Mouse (Mus musculus) heart, embryonic 11.5 days (tissue): ENCODE measurements around the gene Spo11. TPM values are rescaled to one million over a fixed set of nuclear protein-coding genes. Genes with fewer than 3 reads are reported as not detected.

ENCODE experiments used
- ATAC-seq: fragments of 200-750 bp; cut with Nextera tagmentation; replicated peaks from 2 replicates; pipeline ENCODE4 v1.8.0; 2017; ENCODE audit warnings: moderate library complexity; ENCODE audit not compliant: insufficient number of reproducible peaks, low FRiP score, low TSS enrichment
- H3K27ac ChIP-seq: fragments of 300-500 bp; sonication (generic); 2 replicates; pipeline ENCODE4 v1.5.1; 2014; ENCODE audit warnings: mild to moderate bottlenecking, low read depth, low read length
- H3K27me3 ChIP-seq: fragments of 300-500 bp; sonication (generic); 2 replicates; pipeline ENCODE4 v1.6.1; 2014; ENCODE audit warnings: mild to moderate bottlenecking, low read length, mixed read lengths; ENCODE audit not compliant: control insufficient read depth, insufficient read depth
- H3K36me3 ChIP-seq: fragments of 300-500 bp; sonication (generic); 2 replicates; pipeline ENCODE4 v1.6.1; 2014; ENCODE audit warnings: mild to moderate bottlenecking, low read length, moderate library complexity, mixed read lengths; ENCODE audit not compliant: control insufficient read depth, insufficient read depth
- H3K4me1 ChIP-seq: fragments of 300-500 bp; sonication (generic); 2 replicates; pipeline ENCODE4 v1.6.1; 2014; ENCODE audit warnings: low read length; ENCODE audit not compliant: control insufficient read depth, insufficient read depth
- H3K4me2 ChIP-seq: fragments of 300-500 bp; sonication (generic); 2 replicates; pipeline ENCODE4 v1.6.1; 2014; ENCODE audit warnings: mild to moderate bottlenecking, moderate library complexity
- H3K4me3 ChIP-seq: fragments of 300-500 bp; sonication (generic); 2 replicates; pipeline ENCODE4 v1.5.1; 2014; ENCODE audit warnings: low read depth, low read length
- H3K9ac ChIP-seq: fragments of 300-500 bp; sonication (generic); 2 replicates; pipeline ENCODE4 v1.6.1; 2014; ENCODE audit warnings: mild to moderate bottlenecking, low read depth, low read length, moderate library complexity
- H3K9me3 ChIP-seq: fragments of 300-500 bp; sonication (generic); replicated peaks from 2 replicates; pipeline ENCODE4 v1.6.1; 2016; ENCODE audit warnings: low read length; ENCODE audit not compliant: control insufficient read depth
- WGBS: fragments of 180-500 bp; shearing (Covaris S2); extraction: QIAGEN DNeasy Blood & Tissue Kit; methylation state at CpG from one replicate; pipeline ENCODE4 v1.1.7; 2014; ENCODE audit not compliant: insufficient replicate concordance; 5-methylcytosine and 5-hydroxymethylcytosine counted together
- polyA plus RNA-seq: library from polyadenylated mRNA; unstranded; fragments of >200 nt; fragmentation: Nextera tagmentation; extraction: Ambion mirVana; gene quantifications from 2 replicates; pipeline ENCODE4 v1.2.1, GENCODE M21; 2014

Spo11 gene
- polyA plus RNA-seq, 1 experiment from 2014 or later, result 0.19 TPM

DNA sequence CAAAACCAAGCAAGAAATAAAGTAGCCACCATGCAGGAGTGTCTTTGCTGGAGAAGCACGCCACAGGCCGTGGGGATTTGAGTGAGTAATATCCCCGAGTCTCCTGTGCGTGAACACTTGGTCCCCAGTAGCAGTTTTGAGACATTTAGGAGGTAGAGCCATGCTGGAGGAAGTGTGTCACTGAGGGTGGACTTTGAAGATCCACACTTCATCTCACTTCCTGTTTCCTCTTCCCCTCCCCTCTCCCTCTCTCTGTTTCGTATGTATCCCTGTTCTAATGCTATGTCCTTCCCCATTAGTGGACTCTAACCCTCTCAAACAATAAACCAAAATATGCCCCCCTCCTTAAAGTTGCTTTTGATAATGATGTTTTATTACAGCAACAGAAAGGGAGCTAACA, 11.0 kb upstream of the Spo11 start:
- WGBS, result 76% methylated on average over 5 of the region's 5 CpGs

DNA sequence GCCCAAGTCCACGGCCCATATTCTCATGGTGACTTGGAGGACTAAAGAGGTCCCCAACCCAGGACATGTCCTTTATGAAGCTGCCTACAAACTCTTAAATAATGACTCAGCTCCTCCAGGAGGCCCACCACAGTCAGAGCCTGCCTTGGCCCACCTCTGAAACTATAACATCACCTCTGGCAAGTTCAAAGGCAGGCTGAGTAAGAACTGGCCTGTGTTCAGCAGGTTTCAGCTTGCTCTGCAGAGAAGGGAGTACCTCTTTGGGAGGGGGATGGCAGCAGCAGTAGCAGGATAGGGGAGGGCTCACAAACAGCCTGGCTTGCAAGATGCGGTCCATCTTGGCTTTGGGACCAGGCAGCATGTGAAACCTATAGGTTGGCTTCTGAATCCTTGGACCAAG, 5.6 kb upstream of the Spo11 start:
- no peaks in the 10 kb centered on the region for H3K36me3 ChIP-seq
- H3K27ac ChIP-seq, result no peak overlapping the region
- no peaks in the 10 kb centered on the region for H3K9me3 ChIP-seq
- 92% methylated on average over 2 of the region's 2 CpGs for WGBS
- H3K9ac ChIP-seq, result no peak overlapping the region
- no peak for ATAC-seq
- H3K4me3 ChIP-seq, result no peak overlapping the region
- H3K4me2 ChIP-seq, result no peak overlapping the region
- peaks cover 4% of the 10 kb centered on the region; the same call in 1 of the 2 replicates for H3K4me1 ChIP-seq
- no peaks in the 10 kb centered on the region for H3K27me3 ChIP-seq

More for the DNA sequence above, 11.0 kb upstream of the Spo11 start:
- H3K9me3 ChIP-seq, result no peaks in the 10 kb centered on the region
- no peak overlapping the region for H3K27ac ChIP-seq
- H3K9ac ChIP-seq, result no peak overlapping the region
- no peak overlapping the region for H3K4me2 ChIP-seq
- peaks cover 4% of the 10 kb centered on the region; the same call in 1 of the 2 replicates for H3K4me1 ChIP-seq
- H3K4me3 ChIP-seq, result no peak overlapping the region
- no peaks in the 10 kb centered on the region for H3K27me3 ChIP-seq
- no peaks in the 10 kb centered on the region for H3K36me3 ChIP-seq
- ATAC-seq, result no peak

DNA sequence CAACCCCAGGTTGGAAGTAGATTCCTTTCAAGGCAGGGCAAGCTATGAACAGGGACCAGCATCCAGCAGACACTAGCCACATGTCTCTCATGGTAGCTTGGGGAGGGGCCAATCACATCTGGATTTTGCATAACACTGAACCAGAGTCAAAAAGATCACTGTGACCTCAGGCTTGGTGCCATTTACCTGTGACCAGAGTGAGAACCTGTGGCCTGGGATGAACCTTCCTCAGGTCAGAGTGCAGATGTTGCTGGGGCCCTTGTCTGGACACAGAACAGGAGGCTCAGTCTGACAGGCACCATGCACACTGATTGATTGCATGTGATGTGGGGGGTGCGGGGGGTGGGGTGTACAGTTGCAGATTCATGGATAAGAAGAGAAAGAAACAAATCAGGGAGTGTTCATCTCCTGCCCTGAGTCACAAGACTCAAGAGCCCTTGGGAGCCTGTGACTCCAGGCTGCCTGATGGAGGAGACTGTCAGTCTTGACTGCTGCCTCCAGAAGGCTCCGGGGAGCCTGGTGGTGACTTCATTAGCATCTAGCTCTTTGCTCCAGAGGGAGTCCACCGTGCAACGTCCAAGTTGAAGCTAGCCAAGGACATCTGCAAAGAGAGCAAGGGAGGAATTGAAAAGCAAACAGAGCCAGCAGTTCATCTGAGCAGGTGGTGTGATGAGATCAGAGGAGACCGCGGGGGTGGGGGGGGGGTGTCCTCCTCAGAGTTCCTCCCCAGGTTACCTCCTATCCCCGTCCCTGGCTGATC, 3.5 kb upstream of the Spo11 start:
- no peak for ATAC-seq
- H3K4me2 ChIP-seq, result no peak overlapping the region
- no peak overlapping the region for H3K4me3 ChIP-seq
- no peak overlapping the region for H3K27ac ChIP-seq
- no peaks in the 10 kb centered on the region for H3K9me3 ChIP-seq
- peaks cover 16% of the 10 kb centered on the region for H3K4me1 ChIP-seq
- WGBS, result 19% methylated on average over 7 of the region's 7 CpGs
- H3K36me3 ChIP-seq, result no peaks in the 10 kb centered on the region
- H3K27me3 ChIP-seq, result no peaks in the 10 kb centered on the region
- no peak overlapping the region for H3K9ac ChIP-seq

DNA sequence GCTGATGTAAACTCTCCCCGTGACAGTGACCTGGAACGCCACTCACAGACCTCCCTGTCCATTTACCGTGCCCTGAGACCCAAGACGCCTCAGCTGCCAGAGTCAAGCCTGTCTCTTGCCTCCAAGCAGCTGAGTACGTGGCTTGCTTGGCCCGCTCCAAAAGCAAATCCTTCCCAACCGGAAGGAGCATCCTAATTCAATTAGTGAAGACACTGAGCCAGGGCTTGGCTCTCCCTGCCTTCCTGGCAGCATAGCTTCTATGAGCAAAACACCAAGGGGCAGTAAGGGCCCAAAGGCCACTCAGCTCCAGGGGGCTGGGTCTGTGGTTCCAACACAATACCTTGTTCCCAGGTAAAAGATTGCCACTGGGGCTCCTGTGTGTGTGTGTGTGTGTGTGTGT, 2.8 kb upstream of the Spo11 start:
- H3K9ac ChIP-seq, result no peak overlapping the region
- H3K36me3 ChIP-seq, result no peaks in the 10 kb centered on the region
- no peak overlapping the region for H3K27ac ChIP-seq
- no peaks in the 10 kb centered on the region for H3K9me3 ChIP-seq
- H3K4me2 ChIP-seq, result no peak overlapping the region
- peaks cover 16% of the 10 kb centered on the region for H3K4me1 ChIP-seq
- no peaks in the 10 kb centered on the region for H3K27me3 ChIP-seq
- H3K4me3 ChIP-seq, result no peak overlapping the region
- ATAC-seq, result no peak; the same call in 1 of the 2 replicates
- 41% methylated on average over 7 of the region's 7 CpGs for WGBS

DNA sequence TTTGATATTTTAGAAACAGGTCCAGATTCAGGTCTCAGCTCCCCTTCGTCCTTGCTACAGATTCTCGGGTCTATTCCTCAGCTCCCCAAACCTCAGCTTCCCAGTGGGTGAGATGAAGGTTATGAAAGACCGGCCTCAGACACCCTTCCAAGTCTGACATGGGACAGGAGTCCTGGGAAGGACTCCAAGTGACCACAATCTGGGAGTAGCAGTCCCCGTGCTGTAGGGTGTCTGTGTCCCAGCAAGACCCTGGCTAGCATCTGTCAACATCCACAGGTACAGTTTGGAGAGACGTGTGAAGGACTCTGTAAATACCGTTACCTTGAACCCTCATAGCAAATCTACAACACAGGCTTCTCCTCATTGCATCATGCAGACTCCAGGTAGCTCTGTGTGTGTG, 2.3 kb upstream of the Spo11 start:
- Histone ChIP-seq H3K9me3 (no peaks in the 10 kb centered on the region), H3K36me3 (no peaks in the 10 kb centered on the region), H3K4me3 (no peak overlapping the region), H3K4me2 (no peak overlapping the region), H3K9ac (no peak overlapping the region), H3K27me3 (no peaks in the 10 kb centered on the region), H3K27ac (no peak overlapping the region), H3K4me1 (peaks cover 16% of the 10 kb centered on the region)
- WGBS, result 66% methylated on average over 6 of the region's 6 CpGs
- ATAC-seq, result no peak

DNA sequence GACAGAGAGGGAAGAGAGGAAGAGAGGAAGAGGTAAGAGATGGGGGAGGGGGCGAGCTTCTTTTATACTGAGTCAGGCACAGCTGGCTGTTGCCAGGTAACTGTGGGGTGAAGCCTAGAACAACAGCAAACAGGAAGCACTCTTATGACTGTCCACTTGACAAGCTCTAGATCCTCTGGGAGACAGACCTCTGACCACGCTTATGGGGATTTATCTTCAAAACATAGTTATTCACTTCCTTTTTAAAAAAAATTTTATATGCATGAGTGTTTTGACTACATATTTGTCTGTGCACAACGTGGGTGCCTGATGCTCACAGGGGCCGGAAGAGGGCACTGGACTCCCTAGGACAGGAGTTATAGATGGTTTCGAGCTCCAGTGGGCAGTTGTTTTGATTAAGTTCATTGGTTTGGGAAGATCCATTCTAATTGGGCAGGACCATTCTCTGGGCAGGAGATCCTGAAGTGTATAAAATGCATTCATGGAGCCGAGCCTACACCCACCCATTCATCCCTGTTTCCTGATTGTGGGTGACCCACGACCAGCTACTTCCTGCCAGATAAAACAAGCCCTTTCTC, 750 bp upstream of the Spo11 start:
- 22% methylated on average over 7 of the region's 7 CpGs for WGBS
- H3K27me3 ChIP-seq, result no peaks in the 10 kb centered on the region
- H3K4me3 ChIP-seq, result no peak overlapping the region
- peaks cover 16% of the 10 kb centered on the region for H3K4me1 ChIP-seq
- H3K9ac ChIP-seq, result 0 out of 2 replicates have a peak overlapping the region, but pooled peaks have one; percentile 49
- H3K36me3 ChIP-seq, result no peaks in the 10 kb centered on the region
- H3K9me3 ChIP-seq, result no peaks in the 10 kb centered on the region
- ATAC-seq, result 0 out of 2 replicates have a peak, but pooled peaks have one; percentile 3
- H3K4me2 ChIP-seq, result peak overlapping the region; percentile 52
- no peak overlapping the region for H3K27ac ChIP-seq

DNA sequence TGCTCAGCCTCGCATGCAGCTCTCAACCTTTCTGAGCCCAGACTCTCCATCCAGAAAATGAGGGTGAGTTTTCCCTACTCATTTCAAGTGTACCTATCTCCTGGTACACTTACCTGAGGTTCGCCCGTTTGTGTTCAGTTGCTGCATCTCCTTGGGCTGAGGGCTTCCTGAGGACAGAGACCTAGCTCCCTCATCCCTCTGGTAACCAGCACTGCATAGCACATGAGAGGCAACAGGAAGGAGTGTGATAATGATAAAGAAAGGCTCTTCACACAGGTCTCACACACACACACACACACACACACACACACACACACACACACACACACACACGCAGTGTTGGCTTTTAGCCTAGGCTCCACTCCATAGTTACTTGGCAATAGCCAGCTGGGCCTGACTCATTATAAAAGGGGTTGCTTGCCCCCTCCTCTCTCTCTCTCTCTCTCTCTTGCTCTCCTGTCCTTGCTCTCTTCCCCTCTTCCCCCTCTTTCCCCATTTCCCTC, 682 bp downstream of the Spo11 start:
- no peak overlapping the region for H3K27ac ChIP-seq
- ATAC-seq, result no peak
- WGBS, result 57% methylated on average over 4 of the region's 4 CpGs
- peaks cover 21% of the 10 kb centered on the region for H3K4me1 ChIP-seq
- no peaks in the 10 kb centered on the region for H3K36me3 ChIP-seq
- H3K27me3 ChIP-seq, result no peaks in the 10 kb centered on the region
- no peak overlapping the region for H3K4me3 ChIP-seq
- no peaks in the 10 kb centered on the region for H3K9me3 ChIP-seq
- no peak overlapping the region for H3K9ac ChIP-seq
- no peak overlapping the region for H3K4me2 ChIP-seq

DNA sequence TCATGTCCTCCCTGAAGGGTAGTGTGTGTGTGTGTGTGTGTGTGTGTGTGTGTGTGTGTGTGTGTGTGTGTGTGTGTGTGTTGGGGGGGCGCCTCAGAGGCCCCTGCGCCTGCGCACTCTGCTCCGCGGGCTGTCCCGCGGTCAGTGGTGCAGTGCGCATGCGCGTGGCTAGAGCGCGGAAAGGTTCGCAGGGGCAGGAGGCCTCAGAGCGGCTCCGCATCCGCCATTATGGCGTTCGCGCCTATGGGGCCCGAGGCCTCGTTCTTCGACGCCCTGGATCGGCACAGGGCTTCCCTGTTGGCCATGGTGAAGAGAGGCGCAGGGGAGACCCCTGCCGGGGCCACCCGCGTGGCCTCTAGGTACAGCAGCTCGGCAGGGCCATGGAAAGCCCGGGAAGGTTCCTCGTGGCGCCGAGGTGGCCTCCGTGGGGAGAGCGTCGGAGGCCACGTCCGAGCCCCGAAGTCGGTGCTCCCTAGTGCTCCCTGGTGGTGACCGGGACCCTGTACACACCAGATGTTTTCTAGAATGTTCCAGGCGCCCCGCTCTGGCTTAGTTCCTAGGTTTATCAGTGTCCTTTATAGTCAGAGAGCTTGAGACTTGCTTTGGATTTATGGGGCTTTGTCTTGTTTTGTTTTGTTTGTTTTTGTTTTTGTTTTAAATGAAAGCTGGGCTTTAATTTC, 2.3 kb downstream of the Spo11 start:
- H3K9me3 ChIP-seq, result no peaks in the 10 kb centered on the region
- H3K4me3 ChIP-seq, result no peak overlapping the region
- H3K9ac ChIP-seq, result no peak overlapping the region
- H3K27me3 ChIP-seq, result no peaks in the 10 kb centered on the region
- no peak overlapping the region for H3K4me2 ChIP-seq
- ATAC-seq, result no peak
- no peak overlapping the region for H3K27ac ChIP-seq
- 85% methylated on average over 42 of the region's 43 CpGs for WGBS
- H3K36me3 ChIP-seq, result no peaks in the 10 kb centered on the region
- H3K4me1 ChIP-seq, result peaks cover 23% of the 10 kb centered on the region
